Mouse (Mus musculus): Measurements from ENCODE around the gene Fitm1. TPM values are rescaled to one million over a fixed set of nuclear protein-coding genes. Genes with fewer than 3 reads are reported as not detected.

Fitm1 gene
- polyA plus RNA-seq, 1 experiment, result 17.5 TPM

- no peak for TF ChIP-seq POLR2A (IDR thresholded peaks at IDR 0.05; ENCODE audit: borderline replicate concordance, extremely low read depth, low read depth, low read length)
- TF ChIP-seq CTCF (IDR thresholded peaks at IDR 0.05; ENCODE audit: insufficient read depth, low read length), result no peak
- no peak for DNase-seq
- Histone ChIP-seq H3K4me1 (ENCODE audit: control insufficient read depth, insufficient read depth, low read length) (peaks cover 9% of the 10 kb centered on the region), H3K4me3 (replicated peaks; ENCODE audit: extremely low read depth, low read depth, low read length) (no peak overlapping the region)
- WGBS, result 85% methylated on average over 23 of the region's 23 CpGs
Measured at GRCm38 (mm10) chr14:55579511-55580496, 4.4 kb downstream of the Fitm1 start.

DNA sequence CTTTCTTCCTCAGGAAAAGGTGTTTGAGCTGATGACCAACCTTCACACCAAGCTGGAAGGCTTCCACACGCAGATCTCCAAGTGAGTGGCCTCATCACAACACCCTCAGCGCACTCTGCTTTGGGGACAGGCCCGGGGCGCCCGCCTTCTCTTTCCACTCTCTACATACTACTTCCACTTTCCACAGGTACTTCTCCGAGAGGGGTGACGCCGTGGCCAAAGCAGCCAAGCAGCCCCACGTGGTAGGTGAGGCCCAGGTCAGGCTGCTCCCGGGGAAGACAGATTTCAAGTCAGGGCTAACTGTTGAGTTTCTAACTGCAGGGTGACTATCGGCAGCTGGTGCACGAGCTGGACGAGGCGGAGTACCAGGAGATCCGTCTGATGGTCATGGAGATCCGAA is 5.3 kb downstream of the Fitm1 start:
- DNase-seq, result no peak
- Histone ChIP-seq H3K4me3 (replicated peaks; ENCODE audit: extremely low read depth, low read depth, low read length) (no peak overlapping the region), H3K4me1 (ENCODE audit: control insufficient read depth, insufficient read depth, low read length) (peaks cover 12% of the 10 kb centered on the region)
- TF ChIP-seq POLR2A (IDR thresholded peaks at IDR 0.05; ENCODE audit: borderline replicate concordance, extremely low read depth, low read depth, low read length) (no peak), CTCF (IDR thresholded peaks at IDR 0.05; ENCODE audit: insufficient read depth, low read length) (no peak)
- 87% methylated on average over 16 of the region's 16 CpGs for WGBS

GRCm38 (mm10) chr14:55581981-55582681 is 6.7 kb downstream of the Fitm1 start:
- Histone ChIP-seq H3K4me3 (replicated peaks; ENCODE audit: extremely low read depth, low read depth, low read length) (no peak overlapping the region), H3K4me1 (ENCODE audit: control insufficient read depth, insufficient read depth, low read length) (peaks cover 12% of the 10 kb centered on the region)
- TF ChIP-seq CTCF (IDR thresholded peaks at IDR 0.05; ENCODE audit: insufficient read depth, low read length) (peak; percentile 52), POLR2A (IDR thresholded peaks at IDR 0.05; ENCODE audit: borderline replicate concordance, extremely low read depth, low read depth, low read length) (no peak)
- WGBS, result 75% methylated on average over 9 of the region's 9 CpGs
- DNase-seq, result no peak

GRCm38 (mm10) chr14:55584303-55584701 is 8.9 kb downstream of the Fitm1 start:
- DNase-seq, result no peak
- TF ChIP-seq POLR2A (IDR thresholded peaks at IDR 0.05; ENCODE audit: borderline replicate concordance, extremely low read depth, low read depth, low read length) (no peak), CTCF (IDR thresholded peaks at IDR 0.05; ENCODE audit: insufficient read depth, low read length) (no peak)
- WGBS, result 44% methylated on average over 5 of the region's 5 CpGs
- peaks cover 6% of the 10 kb centered on the region for H3K4me1 ChIP-seq (ENCODE audit: control insufficient read depth, insufficient read depth, low read length)
- no peak overlapping the region for H3K4me3 ChIP-seq (replicated peaks; ENCODE audit: extremely low read depth, low read depth, low read length)

GRCm38 (mm10) chr14:55584702-55585565 is 9.5 kb downstream of the Fitm1 start, which contains the start of gene Emc9:
Gene Emc9 (minus strand): TSS chr14:55585302.
- peak; percentile 73; the same call in 1 of the 2 replicates for TF ChIP-seq POLR2A (IDR thresholded peaks at IDR 0.05; ENCODE audit: borderline replicate concordance, extremely low read depth, low read depth, low read length)
- no peak for TF ChIP-seq CTCF (IDR thresholded peaks at IDR 0.05; ENCODE audit: insufficient read depth, low read length)
- peaks cover 9% of the 10 kb centered on the region for H3K4me1 ChIP-seq (ENCODE audit: control insufficient read depth, insufficient read depth, low read length)
- H3K4me3 ChIP-seq (replicated peaks; ENCODE audit: extremely low read depth, low read depth, low read length), result peak within 1 kb of the TSS; percentile 78
- 6% methylated on average over 43 of the region's 43 CpGs for WGBS
- DNase-seq, result peak; percentile 80

DNA sequence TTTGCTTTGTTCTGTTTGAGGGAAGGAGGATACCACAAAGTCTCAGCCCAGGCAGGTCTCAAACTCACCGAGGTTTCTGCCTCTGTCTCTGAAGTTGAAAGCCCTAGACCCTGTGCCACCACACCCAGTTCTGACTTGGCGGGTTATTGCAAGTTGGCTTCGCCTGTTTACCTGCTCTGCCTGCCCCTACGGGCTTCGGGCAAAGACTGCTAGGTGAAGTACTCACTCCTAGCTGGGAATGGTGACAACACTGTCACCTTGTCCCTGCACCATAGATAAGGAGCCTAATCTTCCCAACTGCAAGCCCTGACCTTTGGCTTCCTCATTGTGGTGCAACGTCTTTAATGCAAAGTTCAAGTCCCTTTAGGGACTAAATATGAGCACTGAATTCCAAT is 10.1 kb downstream of the Fitm1 start:
- TF ChIP-seq CTCF (IDR thresholded peaks at IDR 0.05; ENCODE audit: insufficient read depth, low read length), result no peak
- no peak for TF ChIP-seq POLR2A (IDR thresholded peaks at IDR 0.05; ENCODE audit: borderline replicate concordance, extremely low read depth, low read depth, low read length)
- DNase-seq, result peak; percentile 25
- Histone ChIP-seq H3K4me3 (replicated peaks; ENCODE audit: extremely low read depth, low read depth, low read length) (peak overlapping the region; percentile 14), H3K4me1 (ENCODE audit: control insufficient read depth, insufficient read depth, low read length) (peaks cover 11% of the 10 kb centered on the region)
- WGBS, result 45% methylated on average over 6 of the region's 6 CpGs

- no peak for DNase-seq
- WGBS, result 99% methylated on average over 2 of the region's 2 CpGs
- Histone ChIP-seq H3K4me1 (ENCODE audit: control insufficient read depth, insufficient read depth, low read length) (peaks cover 11% of the 10 kb centered on the region), H3K4me3 (replicated peaks; ENCODE audit: extremely low read depth, low read depth, low read length) (no peak overlapping the region)
- no peak for TF ChIP-seq CTCF (IDR thresholded peaks at IDR 0.05; ENCODE audit: insufficient read depth, low read length)
- TF ChIP-seq POLR2A (IDR thresholded peaks at IDR 0.05; ENCODE audit: borderline replicate concordance, extremely low read depth, low read depth, low read length), result no peak
Measured at GRCm38 (mm10) chr14:55586149-55586548, 10.7 kb downstream of the Fitm1 start.

DNA sequence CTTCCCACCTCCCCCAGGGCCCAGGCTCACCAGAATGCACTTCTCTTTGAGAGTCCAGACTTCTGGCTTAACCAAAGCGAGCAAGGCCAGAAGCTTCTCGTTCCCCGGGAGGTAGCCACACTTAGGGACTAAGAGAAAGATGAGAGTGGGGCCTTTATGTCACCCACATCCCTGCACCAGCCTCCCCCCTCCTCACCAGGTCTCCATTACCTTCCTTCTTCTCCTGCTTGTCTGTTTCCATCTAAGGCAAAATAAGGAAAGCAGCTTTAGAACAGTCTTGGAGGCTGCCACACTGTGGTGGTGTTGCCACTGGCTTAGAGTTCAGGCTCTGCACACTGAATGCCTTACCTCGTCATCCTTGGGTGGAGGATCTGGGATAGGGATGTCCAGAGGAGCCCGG is 13.9 kb downstream of the Fitm1 start:
- no peak overlapping the region for H3K4me3 ChIP-seq (replicated peaks; ENCODE audit: extremely low read depth, low read depth, low read length)
- TF ChIP-seq POLR2A (IDR thresholded peaks at IDR 0.05; ENCODE audit: borderline replicate concordance, extremely low read depth, low read depth, low read length) (no peak), CTCF (IDR thresholded peaks at IDR 0.05; ENCODE audit: insufficient read depth, low read length) (no peak)
- 92% methylated on average over 5 of the region's 5 CpGs for WGBS

More for the DNA sequence above, 13.9 kb downstream of the Fitm1 start:
- no peak for DNase-seq
- peaks cover 25% of the 10 kb centered on the region for H3K4me1 ChIP-seq (ENCODE audit: control insufficient read depth, insufficient read depth, low read length)

Measured in lung, adult 2 months (tissue).